Mouse (Mus musculus) G1E (cell line): ENCODE measurements around the gene Cap2.

Experiments used
- CTCF ChIP-seq: IDR thresholded peaks from 2 replicates; pipeline ENCODE4 v1.5.1; 2012; ENCODE audit warnings: low read depth, low read length, inconsistent platforms, mixed read lengths
- GATA1 ChIP-seq: IDR thresholded peaks from 2 replicates; pipeline ENCODE4 v1.6.1; 2012; ENCODE audit warnings: borderline replicate concordance, low read length, inconsistent platforms, mixed read lengths
- POLR2AphosphoS5 ChIP-seq: IDR thresholded peaks from 2 replicates; pipeline ENCODE4 v1.6.1; 2012; ENCODE audit warnings: low read depth, low read length, inconsistent platforms; ENCODE audit not compliant: insufficient replicate concordance

DNA sequence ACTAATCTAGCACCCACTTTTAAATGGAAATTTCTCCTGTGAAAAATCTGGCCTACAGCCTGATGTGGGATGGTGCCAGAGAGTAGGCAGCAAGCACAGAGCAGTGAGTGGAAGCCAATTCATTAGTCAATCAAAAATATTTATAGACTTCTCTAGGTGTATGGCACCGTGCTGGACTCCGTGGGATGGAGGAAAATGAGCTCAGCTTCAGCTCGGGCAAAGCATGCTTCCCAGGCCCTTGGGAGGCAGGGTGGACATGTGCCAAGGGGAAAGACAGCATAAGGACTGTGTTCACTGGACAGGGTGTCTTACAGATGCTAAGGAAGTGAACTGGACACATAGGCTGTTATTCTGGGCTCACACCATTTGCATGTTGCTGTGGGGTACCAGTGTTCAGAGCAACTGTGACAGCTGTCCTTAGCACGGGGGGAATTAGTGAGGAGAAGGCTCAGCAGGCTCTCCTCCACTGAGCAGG lies 15.6 kb downstream of the Cap2 start:
- no peak for TF ChIP-seq CTCF
- no peak for TF ChIP-seq GATA1
- TF ChIP-seq POLR2AphosphoS5 = no peak
